Mouse (Mus musculus) hindbrain, embryonic 13.5 days (tissue): ENCODE measurements around the gene Vkorc1l1. TPM values are rescaled to one million over a fixed set of nuclear protein-coding genes. Genes with fewer than 3 reads are reported as not detected.
"Not testable (repeated sequence)": the region's sequence is repeated elsewhere in the genome, so short reads cannot be mapped to it uniquely, and the experiment has no call there.

ENCODE experiments used
- ATAC-seq: fragments of 200-750 bp; cut with Nextera tagmentation; 2 replicates; pipeline ENCODE4 v1.8.0; 2017; ENCODE audit warnings: moderate TSS enrichment; ENCODE audit not compliant: low FRiP score
- H3K27ac ChIP-seq: fragments of 300-500 bp; sonication (generic); 2 replicates; pipeline ENCODE4 v1.5.1; 2015; ENCODE audit warnings: inconsistent platforms, mild to moderate bottlenecking, moderate library complexity
- H3K27me3 ChIP-seq: fragments of 300-500 bp; sonication (generic); 2 replicates; pipeline ENCODE4 v1.6.1; 2015; ENCODE audit warnings: mild to moderate bottlenecking, inconsistent platforms
- H3K36me3 ChIP-seq: fragments of 300-500 bp; sonication (generic); 2 replicates; pipeline ENCODE4 v1.6.1; 2015; ENCODE audit warnings: mild to moderate bottlenecking, inconsistent platforms
- H3K4me1 ChIP-seq: fragments of 300-500 bp; sonication (generic); replicated peaks from 2 replicates; pipeline ENCODE4 v1.6.1; 2015; ENCODE audit warnings: inconsistent platforms
- H3K4me2 ChIP-seq: fragments of 300-500 bp; sonication (generic); 2 replicates; pipeline ENCODE4 v1.6.1; 2015; ENCODE audit warnings: inconsistent platforms, mild to moderate bottlenecking, moderate library complexity
- H3K4me3 ChIP-seq: fragments of 300-500 bp; sonication (generic); 2 replicates; pipeline ENCODE4 v1.5.1; 2015; ENCODE audit warnings: mild to moderate bottlenecking, inconsistent platforms
- H3K9ac ChIP-seq: fragments of 300-500 bp; sonication (generic); 2 replicates; pipeline ENCODE4 v1.6.1; 2015; ENCODE audit warnings: mild to moderate bottlenecking, inconsistent platforms
- H3K9me3 ChIP-seq: fragments of 300-500 bp; sonication (generic); 2 replicates; pipeline ENCODE4 v1.6.1; 2016; ENCODE audit warnings: inconsistent platforms
- WGBS: fragments of 180-500 bp; shearing (Covaris S2); methylation state at CpG from one replicate; pipeline ENCODE4 v1.1.7; 2015; 5-methylcytosine and 5-hydroxymethylcytosine counted together
- polyA plus RNA-seq: library from polyadenylated mRNA; unstranded; fragments of >200 nt; fragmentation: Nextera tagmentation; extraction: Ambion mirVana; gene quantifications from 2 replicates; pipeline ENCODE4 v1.2.1, GENCODE M21; 2015

Vkorc1l1 gene
- polyA plus RNA-seq: 31.1 and 32.5 TPM in 2 replicates

- Histone ChIP-seq H3K9ac (peak within 1 kb of the TSS; percentile 90), H3K36me3 (0 out of 2 replicates have a peak, but pooled peaks cover 8% of the 10 kb centered on the region), H3K4me2 (peak within 1 kb of the TSS; percentile 76), H3K4me1 (peaks cover 13% of the 10 kb centered on the region), H3K27me3 (no peaks in the 10 kb centered on the region), H3K9me3 (no peaks in the 10 kb centered on the region), H3K4me3 (peak within 1 kb of the TSS; percentile 94), H3K27ac (peak within 1 kb of the TSS; percentile 83)
- WGBS: 2% methylated on average over 59 of the region's 59 CpGs
- peak; percentile 96 for ATAC-seq
These were observed at the start of gene Vkorc1l1 for GRCm38 (mm10) chr5:129941495-129942045. TSS of gene Vkorc1l1 (plus strand) at chr5:129941970.

GRCm38 (mm10) chr5:129895198-129896088 is 46.3 kb upstream of the Vkorc1l1 start, which contains the start of gene Zbed5:
TSS of gene Zbed5 (plus strand) at chr5:129895723.
- Histone ChIP-seq H3K4me1 (peaks cover 11% of the 10 kb centered on the region), H3K9ac (peak within 1 kb of the TSS; percentile 80), H3K4me2 (peak within 1 kb of the TSS; percentile 65), H3K27ac (no peak within 1 kb of the TSS), H3K9me3 (no peaks in the 10 kb centered on the region), H3K36me3 (no peaks in the 10 kb centered on the region; the same call in none of the 2 replicates), H3K27me3 (0 out of 2 replicates have a peak, but pooled peaks cover 2% of the 10 kb centered on the region), H3K4me3 (peak within 1 kb of the TSS; percentile 71)
- ATAC-seq: peak; percentile 99
- 2% methylated on average over 44 of the region's 44 CpGs for WGBS

GRCm38 (mm10) chr5:129898449-129898848 is 43.3 kb upstream of the Vkorc1l1 start, which contains the start of gene Phkg1:
TSS of gene Phkg1 (minus strand) at chr5:129898549.
- Histone ChIP-seq H3K27me3 (no peaks in the 10 kb centered on the region), H3K4me1 (peaks cover 11% of the 10 kb centered on the region), H3K9ac (no peak within 1 kb of the TSS), H3K36me3 (peaks cover 20% of the 10 kb centered on the region), H3K9me3 (no peaks in the 10 kb centered on the region), H3K4me2 (no peak within 1 kb of the TSS), H3K4me3 (no peak within 1 kb of the TSS), H3K27ac (no peak within 1 kb of the TSS)
- WGBS: 94% methylated on average over 1 of the region's 1 CpGs
- no peak for ATAC-seq

GRCm38 (mm10) chr5:129907775-129908174 is 34.0 kb upstream of the Vkorc1l1 start:
- Histone ChIP-seq H3K4me2 (peak overlapping the region; percentile 73), H3K36me3 (peaks cover 15% of the 10 kb centered on the region), H3K27me3 (no peaks in the 10 kb centered on the region), H3K27ac (peak overlapping the region; percentile 98), H3K9me3 (no peaks in the 10 kb centered on the region), H3K4me3 (peak overlapping the region; percentile 69), H3K9ac (peak overlapping the region; percentile 74), H3K4me1 (peaks cover 13% of the 10 kb centered on the region)
- no peak for ATAC-seq
- 21% methylated on average over 4 of the region's 4 CpGs for WGBS

- Histone ChIP-seq H3K4me3 (peak within 1 kb of the TSS; percentile 69), H3K27me3 (no peaks in the 10 kb centered on the region), H3K27ac (peak within 1 kb of the TSS; percentile 98), H3K9ac (peak within 1 kb of the TSS; percentile 91), H3K4me2 (peak within 1 kb of the TSS; percentile 73), H3K36me3 (peaks cover 9% of the 10 kb centered on the region; the same call in 1 of the 2 replicates), H3K4me1 (peaks cover 13% of the 10 kb centered on the region), H3K9me3 (no peaks in the 10 kb centered on the region)
- 1% methylated on average over 62 of the region's 63 CpGs for WGBS
- ATAC-seq: peak; percentile 97
These were observed 33.4 kb upstream of the Vkorc1l1 start, which contains the start of gene Nupr1l for GRCm38 (mm10) chr5:129908242-129908965. TSS of gene Nupr1l (plus strand) at chr5:129908540.

GRCm38 (mm10) chr5:129909147-129909546 is 32.6 kb upstream of the Vkorc1l1 start:
- WGBS: 71% methylated on average over 9 of the region's 9 CpGs
- no peak for ATAC-seq
- Histone ChIP-seq H3K36me3 (peaks cover 6% of the 10 kb centered on the region; the same call in 1 of the 2 replicates), H3K27ac (peak overlapping the region; percentile 98), H3K9me3 (no peaks in the 10 kb centered on the region), H3K4me3 (peak overlapping the region; percentile 69), H3K4me2 (peak overlapping the region; percentile 73), H3K27me3 (no peaks in the 10 kb centered on the region), H3K9ac (peak overlapping the region; percentile 91), H3K4me1 (peaks cover 13% of the 10 kb centered on the region)

GRCm38 (mm10) chr5:129909591-129909990 is 32.2 kb upstream of the Vkorc1l1 start:
- no peaks in the 10 kb centered on the region for H3K9me3 ChIP-seq
- WGBS: 84% methylated on average over 7 of the region's 7 CpGs
- peaks cover 13% of the 10 kb centered on the region for H3K4me1 ChIP-seq
- H3K27me3 ChIP-seq: no peaks in the 10 kb centered on the region
- 0 out of 2 replicates have a peak, but pooled peaks cover 4% of the 10 kb centered on the region for H3K36me3 ChIP-seq
- peak overlapping the region; percentile 98; the same call in 1 of the 2 replicates for H3K27ac ChIP-seq
- no peak overlapping the region for H3K9ac ChIP-seq
- ATAC-seq: no peak
- no peak overlapping the region for H3K4me2 ChIP-seq
- H3K4me3 ChIP-seq: no peak overlapping the region

GRCm38 (mm10) chr5:129914024-129914423 is 27.7 kb upstream of the Vkorc1l1 start:
- H3K27me3 ChIP-seq: no peaks in the 10 kb centered on the region

GRCm38 (mm10) chr5:129915491-129915890 is 26.3 kb upstream of the Vkorc1l1 start:
- not testable (repeated sequence) for H3K27me3 ChIP-seq, H3K36me3 ChIP-seq, H3K4me2 ChIP-seq, H3K27ac ChIP-seq, H3K4me1 ChIP-seq, H3K4me3 ChIP-seq, H3K9me3 ChIP-seq, ATAC-seq, H3K9ac ChIP-seq
- WGBS: 87% methylated on average over 11 of the region's 11 CpGs

More at GRCm38 (mm10) chr5:129914024-129914423, 27.7 kb upstream of the Vkorc1l1 start:
- Histone ChIP-seq H3K4me2 (no peak overlapping the region), H3K36me3 (no peaks in the 10 kb centered on the region), H3K9ac (no peak overlapping the region), H3K9me3 (no peaks in the 10 kb centered on the region), H3K27ac (no peak overlapping the region), H3K4me1 (peaks cover 5% of the 10 kb centered on the region), H3K4me3 (no peak overlapping the region)
- WGBS: 30% methylated on average over 2 of the region's 2 CpGs
- no peak for ATAC-seq

- Histone ChIP-seq H3K4me2 (no peak overlapping the region), H3K9ac (no peak overlapping the region), H3K9me3 (no peaks in the 10 kb centered on the region), H3K4me3 (no peak overlapping the region), H3K36me3 (no peaks in the 10 kb centered on the region), H3K4me1 (no peaks in the 10 kb centered on the region), H3K27me3 (no peaks in the 10 kb centered on the region), H3K27ac (no peak overlapping the region)
- WGBS: 93% methylated on average over 24 of the region's 24 CpGs
- ATAC-seq: no peak
These were observed 23.6 kb upstream of the Vkorc1l1 start for GRCm38 (mm10) chr5:129918065-129918651.

GRCm38 (mm10) chr5:129918752-129919151 is 23.0 kb upstream of the Vkorc1l1 start:
- H3K9me3 ChIP-seq: no peaks in the 10 kb centered on the region
- ATAC-seq: no peak
- H3K27ac ChIP-seq: no peak overlapping the region
- H3K4me1 ChIP-seq: no peaks in the 10 kb centered on the region
- no peak overlapping the region for H3K4me2 ChIP-seq
- H3K9ac ChIP-seq: no peak overlapping the region
- no peak overlapping the region for H3K4me3 ChIP-seq
- 85% methylated on average over 9 of the region's 9 CpGs for WGBS
- no peaks in the 10 kb centered on the region for H3K27me3 ChIP-seq
- H3K36me3 ChIP-seq: no peaks in the 10 kb centered on the region
